Mouse (Mus musculus): Measurements from ENCODE around the gene Slc25a34.

DNA sequence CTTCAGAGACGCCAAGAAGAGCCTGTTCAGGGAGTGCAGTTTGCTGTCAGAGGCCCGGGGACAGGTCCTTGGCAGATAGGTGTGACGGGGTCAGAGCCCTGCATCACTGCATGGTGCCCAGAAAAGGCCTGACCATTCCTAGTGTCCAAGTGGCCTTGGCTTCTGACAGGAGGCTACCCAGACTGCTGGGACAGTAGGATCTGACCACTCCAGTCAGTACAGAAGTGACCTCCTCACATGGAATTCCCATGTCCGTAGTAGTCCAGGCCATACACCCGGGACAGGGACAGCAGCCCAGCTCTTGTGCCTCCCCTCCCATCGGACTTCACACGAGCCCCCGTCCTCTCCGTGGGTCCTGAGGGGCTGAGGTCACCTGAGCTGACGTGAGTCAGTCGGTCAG, 6.4 kb upstream of the Slc25a34 start:
- TF ChIP-seq TAL1 (IDR thresholded peaks at IDR 0.05; ENCODE audit: low read length): no peak
- no peak for TF ChIP-seq GATA1 (IDR thresholded peaks at IDR 0.05; ENCODE audit: low read length)
